Mouse (Mus musculus) gastrocnemius, postnatal 36 days (tissue): ENCODE measurements around the gene Crat. TPM values are rescaled to one million over a fixed set of nuclear protein-coding genes. Genes with fewer than 3 reads are reported as not detected.

Experiments used
- DNase-seq, 2 experiments: peaks; one replicate each; pipeline ENCODE4 v3.0.0; 2022
- intact Hi-C: fragments of 180-260 bp; cut with DNase I; formaldehyde crosslinking; loops from one replicate; pipeline ENCODE4 v1.15.1; 2025
- long read RNA-seq, 2 experiments: library from polyadenylated mRNA; stranded (forward); transcript quantifications; one replicate each; pipeline ENCODE4 v2.0.0; 2021
- total RNA-seq, 2 experiments: library from RNA; stranded (reverse); gene quantifications; 2 replicates each; pipeline ENCODE4 v1.2.3; 2021

Gene Crat
- total RNA-seq = 100 to 1,000 TPM; 356 to 381 TPM
- long read RNA-seq, experiment 1, transcript Crat-201 (14 exons, 3,833 nt) = major isoform, 210 of 335 reads
- long read RNA-seq, experiment 1, partial matches to known transcripts = 54 of 335 reads
- long read RNA-seq, experiment 1, other reads (novel, unspliced or antisense) = 71 of 335 reads
- long read RNA-seq, experiment 2, transcript Crat-201 (14 exons, 3,833 nt) = major isoform, 260 of 397 reads
- long read RNA-seq, experiment 2, partial matches to known transcripts = 65 of 397 reads
- long read RNA-seq, experiment 2, other reads (novel, unspliced or antisense) = 72 of 397 reads

DNA sequence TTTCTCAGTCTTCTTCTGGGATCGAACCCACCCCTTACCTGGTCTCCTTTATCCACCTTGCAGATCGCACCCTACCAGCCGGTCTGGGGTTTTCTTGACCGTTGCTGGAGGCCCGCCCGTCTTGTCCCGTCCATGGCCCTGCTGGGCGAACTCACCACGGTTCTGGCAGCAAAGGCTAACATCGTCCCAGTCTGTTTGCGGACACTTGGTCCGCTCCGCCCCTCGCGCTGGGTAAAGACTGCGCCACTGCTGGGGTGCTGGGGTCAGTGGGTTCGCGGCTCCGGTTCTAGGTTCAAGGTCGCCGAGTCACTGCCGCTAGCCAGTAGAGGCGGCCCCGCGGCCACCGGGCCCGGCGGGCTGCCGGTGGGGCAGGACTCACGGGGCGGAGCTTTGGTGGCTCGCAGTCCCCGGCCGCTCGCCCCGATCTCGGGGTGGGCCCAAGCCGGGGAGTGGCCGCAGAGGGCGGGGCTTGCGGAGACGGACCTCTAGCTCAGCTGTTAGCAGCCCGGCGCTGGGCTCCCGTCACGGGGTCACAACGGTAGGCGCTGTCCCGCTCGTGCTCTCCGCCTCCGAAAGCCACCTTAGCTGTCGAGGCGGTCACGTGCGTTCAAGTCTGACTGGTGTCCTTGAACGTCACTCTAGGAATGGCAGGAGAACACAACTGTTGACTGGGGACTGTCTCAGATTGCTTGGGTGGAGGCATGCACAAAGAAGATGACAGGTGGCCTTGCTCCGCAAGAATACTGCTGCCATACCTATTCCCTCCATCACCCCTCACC lies at the start of gene Crat:
Gene Crat, minus strand, starts transcription at position 657 of the 779 bp plus-strand sequence.
- peak; percentile 93 to 94 for DNase-seq
- intact Hi-C loops = no loop called here

GRCm38 (mm10) chr2:30464411-30464810 lies 48.8 kb upstream of the Crat start:
- intact Hi-C loops = no loop called here
- DNase-seq = no peak

DNA sequence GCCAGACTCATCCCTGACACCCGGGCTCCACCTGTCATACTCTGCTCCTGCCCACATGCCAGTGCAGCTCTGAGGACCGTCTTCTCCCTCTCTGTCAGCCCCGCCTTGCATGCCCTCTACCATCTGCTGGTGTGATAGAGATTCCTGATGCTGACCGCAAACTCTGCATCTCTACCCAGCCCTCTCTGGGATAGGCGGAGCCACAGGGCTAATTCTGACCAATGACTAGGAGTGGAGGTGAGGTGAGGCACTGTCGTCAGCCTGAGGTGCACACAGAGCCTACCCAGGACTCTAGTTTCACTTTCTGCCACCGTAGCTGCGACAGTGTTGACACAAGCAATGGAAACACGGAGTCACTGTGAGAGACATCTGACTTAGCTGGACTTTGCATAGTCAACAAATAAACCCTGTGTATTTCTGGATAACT lies 48.3 kb upstream of the Crat start:
- intact Hi-C loops = no loop called here
- peak; percentile 46 to 60 for DNase-seq

DNA sequence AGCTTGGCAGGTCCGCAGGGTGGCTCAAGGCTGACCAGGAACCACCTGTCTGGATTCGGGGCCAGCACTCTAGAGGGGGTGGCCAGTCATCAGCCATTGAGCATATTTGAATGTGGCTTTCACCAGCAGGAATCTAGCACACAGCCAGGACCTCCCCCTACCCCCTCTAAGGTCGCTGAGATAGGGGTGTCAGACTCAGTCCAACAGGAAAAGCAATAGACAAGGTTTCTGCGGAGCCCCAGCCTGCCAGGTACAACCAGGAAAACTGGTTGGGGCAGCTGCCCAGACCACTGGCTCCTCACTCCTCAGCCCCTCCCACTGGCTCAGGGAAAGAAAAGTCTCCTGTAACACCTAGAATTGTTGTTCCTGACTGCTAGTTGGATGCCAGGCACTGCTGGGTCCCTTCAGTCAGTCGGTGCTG lies 47.7 kb upstream of the Crat start:
- no peak for DNase-seq
- intact Hi-C loops = no loop called here

DNA sequence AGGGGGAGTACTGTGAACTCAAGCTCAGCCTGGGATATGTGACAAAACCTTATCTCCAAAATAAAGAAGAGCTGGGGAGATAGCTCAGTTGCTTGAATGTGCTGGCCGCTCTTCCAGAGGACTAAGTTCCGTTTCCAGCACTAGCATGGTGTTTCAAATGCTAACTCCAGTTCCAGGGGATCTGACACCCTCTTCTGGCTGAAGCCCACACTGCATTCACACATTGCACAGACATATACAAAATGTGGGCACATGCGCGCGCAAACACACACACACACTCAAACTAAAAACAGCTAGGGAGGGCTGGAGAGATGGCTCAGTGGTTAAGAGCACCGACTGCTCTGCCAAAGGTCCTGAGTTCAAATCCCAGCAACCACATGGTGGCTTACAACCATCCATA lies 43.6 kb upstream of the Crat start:
- DNase-seq = no peak
- intact Hi-C loops = no loop called here

- DNase-seq = no peak
- intact Hi-C loops = no loop called here
Measured at GRCm38 (mm10) chr2:30458349-30458748, 42.7 kb upstream of the Crat start.

- intact Hi-C loops = no loop called here
- DNase-seq = no peak
Measured at GRCm38 (mm10) chr2:30456104-30456980, 40.7 kb upstream of the Crat start.

- intact Hi-C loops = no loop called here
- no peak for DNase-seq
Measured at GRCm38 (mm10) chr2:30454587-30454986, 39.0 kb upstream of the Crat start.

GRCm38 (mm10) chr2:30453570-30453969 lies 38.0 kb upstream of the Crat start:
- intact Hi-C loops = no loop called here
- no peak for DNase-seq

- no peak for DNase-seq
- intact Hi-C loops = no loop called here
Measured at GRCm38 (mm10) chr2:30451525-30451924, 35.9 kb upstream of the Crat start.

DNA sequence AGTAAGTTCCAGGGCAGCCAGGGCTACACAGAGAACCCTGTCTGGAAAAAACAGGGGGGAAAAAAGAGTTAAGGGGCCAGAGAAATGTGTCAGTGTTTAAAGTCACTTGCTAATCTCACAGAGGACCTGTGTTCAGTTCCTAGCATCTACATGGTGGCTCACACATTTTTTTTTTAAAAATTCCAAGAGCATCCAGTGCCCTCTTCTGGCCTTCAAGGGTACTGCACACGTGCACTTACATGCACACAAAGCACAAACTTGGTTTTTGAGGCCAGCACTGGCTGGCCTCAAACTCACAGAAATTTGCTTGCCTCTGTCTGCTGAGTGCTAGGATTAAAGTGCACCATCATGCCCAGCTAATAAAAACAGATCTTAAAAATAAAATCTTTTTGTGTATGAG lies 34.9 kb upstream of the Crat start:
- DNase-seq = no peak
- intact Hi-C loops = no loop called here

DNA sequence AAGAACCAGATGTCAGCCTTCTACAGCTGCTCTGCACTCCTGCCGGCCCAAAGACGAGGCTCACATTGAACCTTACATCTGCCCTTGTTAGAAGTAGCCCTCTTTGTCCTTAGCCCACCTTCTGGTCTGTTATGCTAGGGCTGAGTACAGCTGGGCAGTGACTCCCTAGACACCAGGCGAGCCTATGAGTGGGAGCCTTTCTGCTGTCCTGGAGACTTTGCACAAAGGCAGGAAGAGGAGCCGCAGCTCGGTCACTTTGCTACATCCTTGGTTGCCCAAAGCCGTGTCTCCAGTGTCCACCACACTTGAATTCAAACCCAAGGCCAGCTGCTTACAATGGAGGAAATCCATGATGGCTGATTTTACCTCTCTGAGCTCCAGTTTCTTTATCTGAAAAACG lies 32.8 kb upstream of the Crat start:
- intact Hi-C loops = no loop called here
- no peak for DNase-seq

DNA sequence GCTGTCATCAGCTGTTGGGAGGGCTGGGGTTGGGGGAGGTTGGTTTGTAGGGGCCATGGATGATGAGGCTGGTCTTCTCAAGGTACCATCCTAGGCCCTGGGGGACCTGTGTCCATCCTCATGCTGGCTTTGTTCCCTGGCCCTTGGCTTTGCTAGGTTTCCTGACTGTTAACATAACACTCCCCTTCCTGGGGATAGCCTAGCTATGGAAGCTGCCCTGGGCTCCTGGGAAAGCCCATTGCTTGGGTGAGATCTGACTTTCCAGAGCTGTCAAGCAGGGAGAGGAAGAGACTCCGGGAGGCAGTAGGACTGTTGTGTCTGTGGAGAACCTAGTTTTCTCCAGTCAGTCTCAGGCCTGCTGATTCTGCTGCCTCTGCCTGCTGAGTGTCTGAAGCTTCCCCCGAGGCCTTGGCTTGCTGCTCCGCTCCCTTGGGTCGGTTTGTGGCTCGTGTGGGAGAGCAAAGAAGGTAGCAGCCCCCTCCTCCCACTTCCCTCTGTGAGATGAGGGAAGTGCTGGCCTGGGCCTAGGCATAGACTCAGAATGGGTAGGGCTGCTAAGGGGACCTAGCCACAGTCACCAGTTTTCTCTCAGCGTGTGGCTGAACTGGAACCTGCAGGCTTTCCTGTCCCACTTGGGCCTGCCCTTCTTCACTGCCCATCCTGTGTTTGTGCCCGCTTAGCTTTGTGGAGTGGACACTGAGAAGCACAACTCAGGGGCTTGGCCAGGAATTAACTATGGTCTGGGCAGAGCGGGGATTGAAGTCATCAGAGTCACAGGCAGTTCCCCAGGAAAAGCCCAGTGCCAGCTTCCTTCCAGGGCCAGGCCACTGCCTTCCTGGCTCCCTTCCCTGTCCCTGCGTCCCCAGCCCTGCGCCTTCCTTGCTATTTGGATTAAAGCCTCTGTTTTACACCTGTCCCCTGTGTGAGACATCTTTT lies 31.5 kb upstream of the Crat start:
- intact Hi-C loops = no loop called here
- peak in 1 of 2 experiments; percentile 41 for DNase-seq

- no peak for DNase-seq
- intact Hi-C loops = no loop called here
Measured at GRCm38 (mm10) chr2:30445312-30445711, 29.7 kb upstream of the Crat start.

DNA sequence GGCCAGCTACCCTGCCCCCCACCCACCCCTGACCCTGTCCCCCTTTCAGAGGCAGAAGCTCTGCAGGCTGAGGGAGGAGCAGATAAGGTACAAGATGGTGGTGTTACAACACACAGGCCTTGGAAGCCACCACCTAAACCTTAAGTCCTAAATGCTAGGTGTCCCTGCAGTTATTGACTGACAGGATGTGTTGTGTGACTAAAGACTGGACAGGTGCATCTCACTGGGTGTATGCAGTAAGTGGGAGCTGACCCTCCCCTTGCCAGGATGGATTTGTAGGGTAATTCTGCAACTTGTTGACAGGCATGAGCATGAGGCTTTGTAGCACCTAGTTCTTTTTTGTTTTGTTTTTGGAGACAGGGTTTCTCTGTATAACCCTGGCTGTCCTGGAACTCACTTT lies 28.8 kb upstream of the Crat start:
- intact Hi-C loops = loop anchor here (5.0 kb wide), 1 partner anchor 268 kb away; no protein-coding TSS in a partner anchor

DNA sequence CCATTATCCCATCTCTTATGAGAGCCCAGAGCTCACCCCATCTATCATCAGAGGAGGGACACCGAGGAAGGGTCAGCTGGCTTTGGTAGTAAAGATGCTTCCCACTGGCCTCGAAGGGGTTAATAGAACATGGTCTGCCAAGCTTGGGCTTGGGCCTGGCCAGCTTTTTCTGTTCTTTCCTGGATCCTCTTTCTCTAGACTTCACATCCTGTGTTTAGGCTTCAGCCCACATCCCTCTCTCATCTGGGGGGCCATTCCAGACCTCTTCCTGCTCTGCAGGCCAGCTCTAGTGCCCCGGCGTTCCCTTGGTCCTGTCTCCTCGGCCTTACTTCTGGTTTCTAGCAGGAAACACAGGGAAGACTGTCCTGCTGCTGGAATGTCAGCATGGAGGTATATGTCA lies 28.4 kb upstream of the Crat start:
- DNase-seq = no peak
- intact Hi-C loops = loop anchor here (5.0 kb wide), 1 partner anchor 268 kb away; no protein-coding TSS in a partner anchor

More for the DNA sequence above, 28.8 kb upstream of the Crat start:
- DNase-seq = no peak

DNA sequence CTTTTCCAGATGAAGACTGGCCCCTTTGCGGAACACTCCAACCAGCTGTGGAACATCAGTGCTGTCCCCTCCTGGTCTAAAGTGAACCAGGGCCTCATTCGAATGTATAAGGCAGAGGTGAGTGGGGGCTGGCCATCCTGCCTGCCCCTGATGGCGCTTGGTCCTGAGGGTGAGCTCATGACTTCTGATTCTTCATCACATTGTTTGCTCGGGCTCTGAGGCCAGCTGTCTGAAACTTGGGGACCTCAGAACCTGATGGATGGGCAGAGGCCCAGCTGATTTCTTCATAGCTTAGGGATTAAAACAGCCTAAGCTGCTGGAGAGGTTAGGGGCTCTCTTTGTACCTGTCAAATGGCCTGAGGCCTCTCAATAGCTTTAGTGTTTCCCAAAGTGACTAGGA lies 27.7 kb upstream of the Crat start:
- no peak for DNase-seq
- intact Hi-C loops = loop anchor here (5.0 kb wide), 1 partner anchor 269 kb away; no protein-coding TSS in a partner anchor

GRCm38 (mm10) chr2:30442498-30442890 lies 26.9 kb upstream of the Crat start:
- no peak for DNase-seq
- intact Hi-C loops = loop anchor here (5.0 kb wide), 1 partner anchor 270 kb away; no protein-coding TSS in a partner anchor
